Mouse (Mus musculus) embryo, embryonic 9.5 days (tissue): Measurements from ENCODE around the gene Vav3.

Source experiments
- DNase-seq: peaks from one replicate; pipeline ENCODE4 v3.0.0-alpha.2; 2017; ENCODE audit errors: extremely low spot score

The Vav3 gene

GRCm38 (mm10) chr3:109683608-109684295, 343.3 kb downstream of the Vav3 start:
- DNase-seq, result no peak

DNA sequence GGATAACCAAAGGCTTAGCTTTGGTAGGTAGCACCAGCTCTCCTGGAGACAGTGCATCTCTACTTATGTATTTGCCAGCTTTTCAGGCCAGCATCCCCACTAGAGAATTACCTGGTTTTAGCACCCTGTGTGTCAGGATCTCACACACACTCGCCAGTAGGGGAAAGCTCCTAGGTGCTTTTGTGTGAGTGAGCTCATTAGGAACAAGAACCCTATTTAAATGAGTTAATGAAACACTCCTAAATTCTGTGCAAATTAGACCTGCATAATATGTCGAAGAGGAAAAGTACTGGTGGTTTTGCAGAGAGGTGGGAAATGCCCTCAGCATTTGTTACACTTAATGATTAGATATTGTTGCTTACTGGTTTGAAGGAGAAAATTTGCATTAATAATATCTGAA, 350.1 kb downstream of the Vav3 start:
- DNase-seq, result no peak

DNA sequence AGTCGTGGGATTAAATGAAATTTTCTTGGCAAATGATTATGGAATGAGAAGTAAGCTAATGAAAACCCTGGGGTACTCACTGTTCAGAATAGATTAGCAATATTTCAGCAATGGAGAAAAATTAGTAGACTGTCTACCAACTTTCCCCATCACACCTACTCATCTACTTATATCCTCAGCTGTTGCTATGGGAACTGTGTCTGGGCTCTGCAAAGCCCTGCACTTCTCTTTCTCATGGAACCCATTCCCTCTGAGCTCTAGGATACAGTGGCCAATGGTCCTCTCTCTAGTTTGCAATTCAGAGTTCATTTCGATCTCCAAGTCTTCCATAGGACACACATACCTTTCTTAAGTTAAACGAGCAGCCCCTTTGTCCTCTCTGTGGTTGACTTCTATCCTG, 352.2 kb downstream of the Vav3 start:
- no peak for DNase-seq

- no peak for DNase-seq
These were observed 360.8 kb downstream of the Vav3 start for GRCm38 (mm10) chr3:109701301-109701700.

DNA sequence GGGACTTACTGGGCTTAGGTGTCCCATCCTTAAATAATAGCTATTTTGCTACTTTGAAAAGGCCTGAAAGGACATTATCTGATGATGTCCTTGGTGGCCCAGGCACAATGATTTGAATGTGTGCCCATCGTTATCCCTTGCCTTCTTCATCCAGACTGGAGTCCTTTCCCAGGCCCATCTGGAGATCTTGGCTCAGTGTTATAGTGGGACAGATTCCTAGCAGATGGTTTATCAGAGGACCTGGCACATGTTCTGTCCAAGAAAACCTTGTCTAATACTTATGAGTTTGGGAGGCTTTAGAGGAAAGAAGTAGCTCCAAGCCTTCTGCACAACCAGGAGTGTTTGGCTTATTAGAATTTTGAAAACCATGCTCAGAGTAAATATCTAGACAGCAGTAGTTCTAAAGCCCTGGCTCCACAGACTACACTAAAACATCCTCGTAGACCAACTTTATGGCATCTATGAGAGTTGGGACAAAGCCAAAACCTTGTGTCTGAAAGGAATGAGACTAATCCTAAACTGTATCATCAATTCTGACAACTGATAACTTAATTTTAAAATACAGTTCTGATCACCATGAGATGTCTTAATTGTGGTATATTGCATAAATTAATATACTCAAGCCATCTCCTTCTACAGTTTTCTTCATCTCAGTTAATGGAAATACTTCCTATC, 367.5 kb downstream of the Vav3 start:
- DNase-seq, result no peak

GRCm38 (mm10) chr3:109711751-109712150, 371.3 kb downstream of the Vav3 start:
- DNase-seq, result no peak

GRCm38 (mm10) chr3:109714476-109714875, 374.0 kb downstream of the Vav3 start:
- no peak for DNase-seq

DNA sequence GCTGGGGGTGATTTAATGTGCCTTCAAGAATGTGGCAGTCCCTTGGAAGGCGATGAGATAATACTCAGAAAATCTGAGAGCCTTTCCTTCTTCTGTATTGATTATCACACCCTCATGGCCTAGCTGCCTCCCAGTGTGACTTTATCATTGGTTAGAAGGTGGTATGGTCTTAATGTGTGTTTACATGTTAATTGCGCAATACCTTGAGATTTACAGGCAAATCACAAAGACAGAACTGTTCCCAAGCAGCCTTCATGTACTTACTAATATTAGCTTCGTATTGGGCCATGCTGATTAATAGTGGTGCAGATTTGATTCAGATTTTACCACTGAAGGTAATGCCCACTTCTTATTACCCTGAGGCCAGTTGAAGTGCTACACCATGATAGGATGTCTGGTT, 381.3 kb downstream of the Vav3 start:
- DNase-seq, result no peak

DNA sequence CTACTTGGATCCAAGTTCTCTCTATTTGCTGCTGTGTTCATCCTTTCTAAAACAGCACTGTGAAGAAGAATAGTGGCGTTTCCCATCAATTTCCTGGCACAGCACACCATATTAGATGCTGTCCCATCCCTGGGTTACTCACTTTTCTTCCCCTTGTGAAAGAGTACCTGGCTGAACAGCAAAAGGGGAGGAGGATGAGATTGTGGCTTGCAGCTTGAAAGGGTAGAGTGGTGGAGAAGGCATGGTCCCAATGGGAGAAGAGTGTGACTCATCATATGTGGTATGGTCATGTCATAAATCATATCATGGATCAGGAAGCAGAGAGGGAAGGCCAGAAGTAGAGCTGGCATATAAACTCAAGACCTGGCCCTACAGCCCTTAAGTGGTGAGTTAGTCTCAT, 386.3 kb downstream of the Vav3 start:
- no peak for DNase-seq

DNA sequence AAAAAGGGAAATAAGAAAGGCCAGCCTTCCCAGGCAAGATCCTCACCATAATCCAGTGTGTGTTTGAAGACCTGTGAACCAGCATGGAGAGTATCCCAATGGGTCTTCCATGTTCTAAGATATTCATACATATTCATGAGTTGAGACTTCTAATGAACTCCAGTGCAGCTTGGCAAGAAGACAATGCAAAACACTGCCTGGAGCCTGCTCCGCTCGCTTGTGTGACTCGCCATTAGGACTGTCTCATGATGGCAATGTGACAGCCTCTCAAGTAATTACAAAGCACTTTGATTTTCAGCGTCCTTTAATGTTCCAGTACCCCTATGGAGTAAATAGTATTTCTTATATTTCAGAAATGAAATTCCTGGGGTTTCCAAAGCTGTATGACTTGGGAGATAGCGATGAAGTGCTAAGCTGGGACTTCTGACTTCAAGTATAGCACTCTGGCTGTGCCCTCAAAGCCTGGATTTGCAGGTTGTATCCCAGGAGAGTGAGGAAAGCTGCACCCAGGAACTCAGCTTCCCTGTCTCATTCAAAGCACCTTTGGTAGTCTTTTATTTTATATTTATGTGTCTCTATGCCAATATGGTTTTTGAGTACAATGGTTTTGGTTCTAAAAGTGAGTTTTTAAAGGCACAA, 391.3 kb downstream of the Vav3 start:
- no peak for DNase-seq

DNA sequence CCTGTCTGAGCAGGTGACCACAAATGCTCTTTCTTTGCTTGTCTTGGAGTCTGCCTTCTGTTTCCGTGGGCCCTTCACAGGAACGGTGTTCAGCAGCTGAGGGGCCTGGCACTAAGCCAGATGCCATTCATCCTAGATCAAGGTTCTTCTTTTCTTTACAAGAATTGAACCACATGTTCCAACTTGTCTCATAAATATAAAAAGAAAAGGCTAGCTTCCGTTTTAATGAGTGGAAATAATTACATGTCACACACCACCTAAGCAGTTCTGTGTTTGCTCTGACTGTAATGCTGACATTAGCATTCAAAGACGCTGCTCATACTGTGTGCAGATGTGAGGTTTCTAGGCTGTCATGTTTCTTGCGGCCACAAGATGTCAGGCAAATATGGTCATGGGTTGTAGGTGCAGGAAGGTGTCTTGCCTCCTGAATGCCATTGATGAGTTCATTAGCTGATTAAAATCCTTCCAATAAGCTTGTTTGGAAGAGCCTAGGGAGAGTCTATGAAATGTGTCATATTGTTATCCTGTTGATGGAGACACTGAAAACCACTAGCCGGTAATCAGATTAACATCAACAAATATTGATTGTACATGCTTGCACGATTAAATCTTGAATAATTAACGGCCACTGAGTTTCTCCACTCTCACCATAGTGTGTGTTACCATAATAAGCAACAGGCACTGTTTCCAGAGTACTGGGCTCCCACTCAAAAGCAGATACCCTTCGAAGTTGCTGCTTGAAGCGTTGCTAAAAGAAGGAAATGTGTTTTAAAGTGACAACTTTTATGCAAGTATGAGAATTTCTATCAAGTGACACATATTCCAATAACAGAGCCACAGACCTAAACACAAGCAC, 392.1 kb downstream of the Vav3 start:
- peak; percentile 17 for DNase-seq
